Mouse (Mus musculus): ENCODE results near the gene Pde10a.

GRCm38 (mm10) chr17:8961644-8962043 is 436.5 kb downstream of the Pde10a start:
- TF ChIP-seq CTCF (conservative IDR thresholded peaks at IDR 0.05 in 1 of 2, IDR thresholded peaks at IDR 0.05 in 1 of 2; ENCODE audit: low read depth in 2 of 2, low read length in 2 of 2) (no peak), KAT2A (IDR thresholded peaks at IDR 0.05; ENCODE audit: insufficient replicate concordance, low read length) (no peak), E2F4 (IDR thresholded peaks at IDR 0.05; ENCODE audit: insufficient replicate concordance, low read depth, low read length) (no peak), ZC3H11A (IDR thresholded peaks at IDR 0.05; ENCODE audit: low read depth, low read length) (no peak), TCF12 (IDR thresholded peaks at IDR 0.05; ENCODE audit: low read depth, low read length) (no peak), NELFE (IDR thresholded peaks at IDR 0.05; ENCODE audit: low read depth, low read length) (no peak), ZKSCAN1 (IDR thresholded peaks at IDR 0.05; ENCODE audit: borderline replicate concordance, low read depth, low read length) (no peak), GABPA (IDR thresholded peaks at IDR 0.05; ENCODE audit: insufficient replicate concordance, low read depth, low read length) (no peak), MAX (IDR thresholded peaks at IDR 0.05; ENCODE audit: low read length) (no peak)

All from CH12.LX (cell line).